Mouse (Mus musculus) ES-Bruce4 (cell line): ENCODE results near the gene 1700016H13Rik. TPM values are rescaled to one million over a fixed set of nuclear protein-coding genes. Genes with fewer than 3 reads are reported as not detected.

ENCODE experiments used
- H3K27ac ChIP-seq: 2 replicates; pipeline ENCODE4 v1.5.1; 2012; ENCODE audit warnings: low read length, inconsistent platforms; ENCODE audit not compliant: insufficient read depth
- H3K27me3 ChIP-seq: 2 replicates; pipeline ENCODE4 v1.6.1; 2012; ENCODE audit warnings: mild to moderate bottlenecking, low read length, inconsistent platforms; ENCODE audit not compliant: control insufficient read depth, poor library complexity, insufficient read depth, severe bottlenecking
- H3K36me3 ChIP-seq: 2 replicates; pipeline ENCODE4 v1.6.1; 2012; ENCODE audit warnings: inconsistent platforms, mild to moderate bottlenecking, low read length, moderate library complexity; ENCODE audit not compliant: control insufficient read depth, poor library complexity, insufficient read depth, severe bottlenecking
- H3K4me1 ChIP-seq: one replicate; pipeline ENCODE4 v1.8.1; 2011; ENCODE audit warnings: low read length; ENCODE audit not compliant: control insufficient read depth, insufficient read depth
- H3K4me3 ChIP-seq: 2 replicates; pipeline ENCODE4 v1.5.1; 2011; ENCODE audit warnings: low read depth, mild to moderate bottlenecking, low read length
- H3K9ac ChIP-seq: 2 replicates; pipeline ENCODE4 v1.6.1; 2012; ENCODE audit warnings: low read depth, mild to moderate bottlenecking, inconsistent platforms; ENCODE audit not compliant: poor library complexity, severe bottlenecking
- H3K9me3 ChIP-seq: replicated peaks from 2 replicates; pipeline ENCODE4 v1.6.1; 2012; ENCODE audit warnings: mild to moderate bottlenecking, low read length, inconsistent platforms; ENCODE audit not compliant: control insufficient read depth, poor library complexity, insufficient read depth, severe bottlenecking
- CTCF ChIP-seq: IDR thresholded peaks from one replicate; pipeline ENCODE4 v1.8.1; 2011; ENCODE audit warnings: low read depth, low read length
- EP300 ChIP-seq: IDR thresholded peaks from 2 replicates; pipeline ENCODE4 v1.6.1; 2011; ENCODE audit warnings: low read depth, low read length; ENCODE audit not compliant: insufficient read depth
- POLR2A ChIP-seq: IDR thresholded peaks from one replicate; pipeline ENCODE4 v1.8.1; 2011; ENCODE audit warnings: low read length; ENCODE audit not compliant: insufficient read depth
- polyA plus RNA-seq: library from polyadenylated mRNA; stranded (reverse); fragments of >200 nt; gene quantifications from 2 replicates; pipeline ENCODE4 v1.2.4, GENCODE M21; 2011; ENCODE audit warnings: low read depth; ENCODE audit not compliant: missing spikeins, insufficient read depth, insufficient read length

Gene 1700016H13Rik
- polyA plus RNA-seq, 1 experiment = not detected

- no peak overlapping the region for H3K4me3 ChIP-seq
- no peaks in the 10 kb centered on the region for H3K36me3 ChIP-seq
- no peaks in the 10 kb centered on the region for H3K27me3 ChIP-seq
- H3K9me3 ChIP-seq = no peaks in the 10 kb centered on the region
- no peak overlapping the region for H3K27ac ChIP-seq
- no peak overlapping the region for H3K9ac ChIP-seq
- no peak for TF ChIP-seq EP300
- TF ChIP-seq POLR2A = no peak
- TF ChIP-seq CTCF = no peak
- H3K4me1 ChIP-seq = no peaks in the 10 kb centered on the region
Measured at GRCm38 (mm10) chr5:103698577-103698976, 42.8 kb upstream of the 1700016H13Rik start.

DNA sequence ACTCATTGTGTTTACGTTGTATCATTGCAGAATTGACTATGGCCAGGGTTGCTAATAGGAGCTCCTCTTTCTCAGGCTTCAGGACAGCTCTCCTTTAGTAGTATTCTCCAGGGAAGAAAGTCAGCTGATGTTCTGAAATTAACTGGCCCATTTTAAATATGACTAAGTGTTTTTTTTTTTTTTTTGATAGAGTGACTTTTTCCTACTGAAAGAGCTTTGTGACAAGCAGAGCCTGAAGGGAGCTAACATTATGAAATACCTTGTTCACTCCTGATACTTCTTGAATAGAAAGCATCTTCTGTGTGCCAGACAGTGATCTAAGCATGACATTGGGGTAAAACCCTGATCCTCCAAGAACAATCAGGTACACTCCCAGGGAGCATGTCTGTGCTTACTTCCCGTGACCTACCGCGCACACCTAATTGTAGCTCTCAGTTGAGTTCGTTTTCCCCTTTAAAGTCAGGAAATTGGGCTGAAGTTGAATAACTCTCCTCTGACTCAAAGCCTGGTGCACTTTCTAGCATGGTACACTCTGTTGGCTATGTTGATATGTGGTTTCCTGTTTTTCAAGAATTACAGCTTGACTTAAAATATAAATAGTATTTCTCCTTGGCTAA lies 42.2 kb upstream of the 1700016H13Rik start:
- H3K27me3 ChIP-seq = no peaks in the 10 kb centered on the region
- no peak overlapping the region for H3K27ac ChIP-seq

DNA sequence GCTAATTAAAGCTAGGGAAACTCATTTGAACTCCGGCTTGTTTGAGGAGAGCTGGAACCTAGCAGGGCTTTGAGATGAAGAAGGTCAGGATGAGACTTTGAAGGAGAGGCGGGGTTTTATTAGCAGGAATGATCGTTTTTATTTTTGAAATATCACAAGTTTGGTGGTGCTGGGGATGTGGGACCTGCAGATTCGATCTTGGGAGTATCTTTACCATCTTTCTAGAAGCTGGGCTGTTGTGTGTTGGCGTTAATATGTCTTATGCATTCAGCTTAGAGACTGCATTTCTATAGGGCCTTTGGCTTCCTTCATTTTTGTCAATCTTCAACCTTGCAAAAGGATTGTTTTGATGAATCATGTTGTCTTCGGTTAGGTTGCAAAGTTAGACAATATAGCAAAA lies 38.3 kb upstream of the 1700016H13Rik start:
- TF ChIP-seq POLR2A (no peak), CTCF (no peak), EP300 (no peak)
- no peak overlapping the region for H3K27ac ChIP-seq
- no peak overlapping the region for H3K4me3 ChIP-seq
- H3K4me1 ChIP-seq = no peaks in the 10 kb centered on the region
- no peaks in the 10 kb centered on the region for H3K27me3 ChIP-seq
- no peaks in the 10 kb centered on the region for H3K36me3 ChIP-seq
- H3K9me3 ChIP-seq = no peaks in the 10 kb centered on the region
- H3K9ac ChIP-seq = peak overlapping the region; percentile 18; the same call in 1 of the 2 replicates

More for the DNA sequence above, 42.2 kb upstream of the 1700016H13Rik start:
- no peak for TF ChIP-seq CTCF
- no peak for TF ChIP-seq EP300
- no peak for TF ChIP-seq POLR2A
- H3K4me1 ChIP-seq = no peaks in the 10 kb centered on the region
- H3K9me3 ChIP-seq = no peaks in the 10 kb centered on the region
- no peak overlapping the region for H3K9ac ChIP-seq
- H3K4me3 ChIP-seq = no peak overlapping the region
- no peaks in the 10 kb centered on the region for H3K36me3 ChIP-seq

DNA sequence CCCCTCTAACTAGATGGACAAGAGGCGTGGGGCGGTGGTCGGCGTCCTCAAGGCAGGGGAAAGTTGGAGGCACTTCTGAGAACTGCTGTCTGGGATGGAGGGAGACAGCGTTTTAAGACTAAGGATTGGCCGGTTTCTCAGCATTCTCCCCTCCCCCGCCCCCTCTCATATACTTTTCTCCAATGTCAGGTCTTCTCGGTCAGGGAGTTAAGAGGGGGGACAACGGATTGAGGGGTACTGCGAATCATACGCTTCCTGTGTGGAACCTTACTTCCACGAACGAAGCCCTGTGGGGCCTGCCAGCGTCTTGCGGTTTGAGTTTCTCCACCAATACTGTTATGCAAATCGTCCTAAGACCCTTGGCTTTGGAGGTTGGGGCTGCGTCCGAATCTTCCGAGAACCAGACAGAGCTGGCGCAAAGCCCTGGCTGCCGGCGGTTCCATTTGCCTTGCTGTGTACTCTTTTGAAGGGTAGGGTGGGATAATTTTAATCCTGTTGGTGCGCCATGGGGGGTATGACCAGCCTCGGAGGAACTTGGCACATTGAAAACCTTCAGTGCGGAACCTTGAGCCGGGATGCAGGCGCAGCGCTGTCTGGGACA lies 37.3 kb upstream of the 1700016H13Rik start:
- no peaks in the 10 kb centered on the region for H3K9me3 ChIP-seq
- H3K4me3 ChIP-seq = peak overlapping the region; percentile 83
- no peaks in the 10 kb centered on the region for H3K27me3 ChIP-seq
- H3K36me3 ChIP-seq = no peaks in the 10 kb centered on the region
- peak overlapping the region; percentile 43 for H3K9ac ChIP-seq
- TF ChIP-seq CTCF (no peak), EP300 (0 out of 2 replicates have a peak, but pooled peaks have one; percentile 8)
- H3K4me1 ChIP-seq = no peaks in the 10 kb centered on the region
- H3K27ac ChIP-seq = no peak overlapping the region

GRCm38 (mm10) chr5:103692531-103693040 lies 36.8 kb upstream of the 1700016H13Rik start:
- H3K27ac ChIP-seq = no peak overlapping the region
- H3K27me3 ChIP-seq = no peaks in the 10 kb centered on the region

More at GRCm38 (mm10) chr5:103692531-103693040, 36.8 kb upstream of the 1700016H13Rik start:
- Histone ChIP-seq H3K36me3 (no peaks in the 10 kb centered on the region), H3K4me1 (no peaks in the 10 kb centered on the region), H3K9me3 (no peaks in the 10 kb centered on the region), H3K9ac (peak overlapping the region; percentile 43), H3K4me3 (peak overlapping the region; percentile 83)
- TF ChIP-seq POLR2A (no peak), CTCF (no peak), EP300 (no peak)
